Mouse (Mus musculus): ENCODE results near the gene Ndufv1.

GRCm38 (mm10) chr19:3990804-3991203 is 21.8 kb downstream of the Ndufv1 start:
- TF ChIP-seq EP300 (IDR thresholded peaks at IDR 0.05; ENCODE audit: low read depth) = no peak
- TF ChIP-seq CTCF (IDR thresholded peaks at IDR 0.05; ENCODE audit: low read depth) = no peak
